Mouse (Mus musculus): ENCODE results near the gene Gm19668. TPM values are rescaled to one million over a fixed set of nuclear protein-coding genes. Genes with fewer than 3 reads are reported as not detected.
A peak's percentile ranks its signal among the peaks of the same experiment; 100 is the strongest.

Gene Gm19668
- polyA plus RNA-seq (2015; fragmentation: Nextera tagmentation; extraction: Ambion mirVana), result not detected in 2 replicates

GRCm38 (mm10) chr10:77798921-77799508 lies at the start of gene Gm19668:
TSS of gene Gm19668 (minus strand) at chr10:77799133.
- no peak within 1 kb of the TSS for H3K4me3 ChIP-seq (ENCODE audit: low read length)
- 56% methylated on average over 8 of the region's 8 CpGs for WGBS
- H3K4me1 ChIP-seq (replicated peaks; ENCODE audit: control insufficient read depth, insufficient read depth, low read length), result no peaks in the 10 kb centered on the region
- no peak within 1 kb of the TSS for H3K4me2 ChIP-seq (ENCODE audit: low read depth, low read length)
- H3K36me3 ChIP-seq (ENCODE audit: control insufficient read depth, insufficient read depth, low read length), result no peaks in the 10 kb centered on the region
- H3K9ac ChIP-seq (ENCODE audit: low read length), result no peak within 1 kb of the TSS
- no peaks in the 10 kb centered on the region for H3K9me3 ChIP-seq (ENCODE audit: control insufficient read depth, low read length)
- ATAC-seq (ENCODE audit: low read depth), result no peak
- no peaks in the 10 kb centered on the region for H3K27me3 ChIP-seq (ENCODE audit: control insufficient read depth, insufficient read depth, low read depth, low read length)
- H3K27ac ChIP-seq (ENCODE audit: low read length), result no peak within 1 kb of the TSS

DNA sequence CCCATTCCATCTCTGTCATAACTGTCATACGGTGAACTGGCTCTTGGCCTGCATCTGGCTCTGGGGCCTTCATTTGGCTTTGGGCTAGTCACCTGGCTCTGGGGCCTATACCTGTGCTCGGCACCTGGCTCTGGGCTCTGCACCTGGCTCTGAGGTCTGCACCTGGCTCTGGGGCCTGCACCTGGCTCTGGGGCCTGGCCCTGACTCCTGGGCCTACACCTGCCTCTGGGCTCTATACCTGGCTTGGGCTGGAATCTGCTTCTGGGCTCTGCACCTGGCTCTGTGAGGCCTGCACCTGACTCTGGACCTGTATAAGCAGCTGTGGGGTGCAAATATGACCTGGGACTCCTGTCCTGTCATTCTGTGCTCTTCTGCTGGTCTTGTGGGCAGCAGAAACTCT lies 48.6 kb upstream of the Gm19668 start:
- Histone ChIP-seq H3K36me3 (ENCODE audit: control insufficient read depth, insufficient read depth, low read length) (no peaks in the 10 kb centered on the region), H3K27me3 (ENCODE audit: control insufficient read depth, insufficient read depth, low read depth, low read length) (no peaks in the 10 kb centered on the region), H3K4me1 (replicated peaks; ENCODE audit: control insufficient read depth, insufficient read depth, low read length) (no peaks in the 10 kb centered on the region), H3K9me3 (ENCODE audit: control insufficient read depth, low read length) (0 out of 2 replicates have a peak, but pooled peaks cover 2% of the 10 kb centered on the region), H3K9ac (ENCODE audit: low read length) (no peak overlapping the region), H3K27ac (ENCODE audit: low read length) (no peak overlapping the region), H3K4me2 (ENCODE audit: low read depth, low read length) (no peak overlapping the region), H3K4me3 (ENCODE audit: low read length) (no peak overlapping the region)
- no peak for ATAC-seq (ENCODE audit: low read depth)
- WGBS, result 86% methylated on average over 2 of the region's 2 CpGs

- H3K27ac ChIP-seq (ENCODE audit: low read length), result no peak overlapping the region
- no peaks in the 10 kb centered on the region for H3K27me3 ChIP-seq (ENCODE audit: control insufficient read depth, insufficient read depth, low read depth, low read length)
- H3K9me3 ChIP-seq (ENCODE audit: control insufficient read depth, low read length), result 0 out of 2 replicates have a peak, but pooled peaks cover 2% of the 10 kb centered on the region
- ATAC-seq (ENCODE audit: low read depth), result no peak
- no peak overlapping the region for H3K9ac ChIP-seq (ENCODE audit: low read length)
- no peaks in the 10 kb centered on the region for H3K36me3 ChIP-seq (ENCODE audit: control insufficient read depth, insufficient read depth, low read length)
- 10% methylated on average over 2 of the region's 2 CpGs for WGBS
- H3K4me2 ChIP-seq (ENCODE audit: low read depth, low read length), result no peak overlapping the region
- no peaks in the 10 kb centered on the region for H3K4me1 ChIP-seq (replicated peaks; ENCODE audit: control insufficient read depth, insufficient read depth, low read length)
- no peak overlapping the region for H3K4me3 ChIP-seq (ENCODE audit: low read length)
These were observed 48.0 kb upstream of the Gm19668 start for GRCm38 (mm10) chr10:77846961-77847360.

DNA sequence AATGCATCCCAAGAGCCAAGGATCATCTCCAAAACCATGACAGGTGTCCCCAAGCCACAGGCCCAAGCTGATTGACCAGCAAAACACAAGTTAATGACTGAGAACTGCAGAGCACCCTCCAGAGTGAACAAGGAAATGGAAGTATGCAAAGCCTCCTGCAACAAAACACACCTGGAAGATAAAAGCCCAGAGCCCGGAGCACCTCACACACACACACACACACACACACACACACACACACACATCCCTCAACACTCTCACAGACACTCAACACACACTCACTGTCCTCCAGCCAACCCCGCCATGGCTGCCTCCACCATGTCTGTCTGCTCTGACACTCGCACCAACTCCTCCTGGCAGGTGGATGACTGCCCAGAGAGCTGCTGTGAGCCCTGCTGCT lies 47.6 kb upstream of the Gm19668 start, which contains the start of gene Gm36176:
Gene Gm36176, plus strand, starts transcription at position 301 of the 400 bp plus-strand sequence.
- Histone ChIP-seq H3K4me3 (ENCODE audit: low read length) (no peak within 1 kb of the TSS), H3K36me3 (ENCODE audit: control insufficient read depth, insufficient read depth, low read length) (no peaks in the 10 kb centered on the region), H3K9me3 (ENCODE audit: control insufficient read depth, low read length) (0 out of 2 replicates have a peak, but pooled peaks cover 2% of the 10 kb centered on the region), H3K27me3 (ENCODE audit: control insufficient read depth, insufficient read depth, low read depth, low read length) (no peaks in the 10 kb centered on the region), H3K4me1 (replicated peaks; ENCODE audit: control insufficient read depth, insufficient read depth, low read length) (no peaks in the 10 kb centered on the region), H3K27ac (ENCODE audit: low read length) (no peak within 1 kb of the TSS), H3K4me2 (ENCODE audit: low read depth, low read length) (no peak within 1 kb of the TSS), H3K9ac (ENCODE audit: low read length) (no peak within 1 kb of the TSS)
- no peak for ATAC-seq (ENCODE audit: low read depth)
- 48% methylated on average over 3 of the region's 3 CpGs for WGBS

GRCm38 (mm10) chr10:77839006-77839405 lies 40.1 kb upstream of the Gm19668 start:
- H3K27ac ChIP-seq (ENCODE audit: low read length), result no peak overlapping the region
- no peak for ATAC-seq (ENCODE audit: low read depth)
- no peak overlapping the region for H3K9ac ChIP-seq (ENCODE audit: low read length)
- H3K36me3 ChIP-seq (ENCODE audit: control insufficient read depth, insufficient read depth, low read length), result no peaks in the 10 kb centered on the region
- H3K4me3 ChIP-seq (ENCODE audit: low read length), result no peak overlapping the region
- H3K4me1 ChIP-seq (replicated peaks; ENCODE audit: control insufficient read depth, insufficient read depth, low read length), result no peaks in the 10 kb centered on the region
- 0 out of 2 replicates have a peak, but pooled peaks cover 2% of the 10 kb centered on the region for H3K9me3 ChIP-seq (ENCODE audit: control insufficient read depth, low read length)
- WGBS, result 65% methylated on average over 6 of the region's 6 CpGs
- H3K27me3 ChIP-seq (ENCODE audit: control insufficient read depth, insufficient read depth, low read depth, low read length), result no peaks in the 10 kb centered on the region
- no peak overlapping the region for H3K4me2 ChIP-seq (ENCODE audit: low read depth, low read length)

GRCm38 (mm10) chr10:77835647-77836046 lies 36.7 kb upstream of the Gm19668 start, which contains the start of gene Krtap10-10:
TSS of gene Krtap10-10 (plus strand) at chr10:77835947.
- ATAC-seq (ENCODE audit: low read depth), result no peak
- Histone ChIP-seq H3K36me3 (ENCODE audit: control insufficient read depth, insufficient read depth, low read length) (no peaks in the 10 kb centered on the region), H3K27ac (ENCODE audit: low read length) (no peak within 1 kb of the TSS), H3K4me1 (replicated peaks; ENCODE audit: control insufficient read depth, insufficient read depth, low read length) (no peaks in the 10 kb centered on the region), H3K9me3 (ENCODE audit: control insufficient read depth, low read length) (no peaks in the 10 kb centered on the region), H3K4me3 (ENCODE audit: low read length) (no peak within 1 kb of the TSS), H3K9ac (ENCODE audit: low read length) (no peak within 1 kb of the TSS), H3K4me2 (ENCODE audit: low read depth, low read length) (no peak within 1 kb of the TSS), H3K27me3 (ENCODE audit: control insufficient read depth, insufficient read depth, low read depth, low read length) (no peaks in the 10 kb centered on the region)
- WGBS, result 50% methylated on average over 9 of the region's 9 CpGs

GRCm38 (mm10) chr10:77826951-77827350 lies 28.0 kb upstream of the Gm19668 start, which contains the start of gene Krtap10-4:
TSS of gene Krtap10-4 (minus strand) at chr10:77827095.
- no peaks in the 10 kb centered on the region for H3K9me3 ChIP-seq (ENCODE audit: control insufficient read depth, low read length)
- peak; percentile 47; the same call in 1 of the 2 replicates for ATAC-seq (ENCODE audit: low read depth)

GRCm38 (mm10) chr10:77819203-77819602 lies 20.3 kb upstream of the Gm19668 start:
- H3K4me2 ChIP-seq (ENCODE audit: low read depth, low read length), result no peak overlapping the region
- H3K9ac ChIP-seq (ENCODE audit: low read length), result no peak overlapping the region
- H3K4me3 ChIP-seq (ENCODE audit: low read length), result no peak overlapping the region
- no peaks in the 10 kb centered on the region for H3K27me3 ChIP-seq (ENCODE audit: control insufficient read depth, insufficient read depth, low read depth, low read length)
- no peak for ATAC-seq (ENCODE audit: low read depth)
- WGBS, result 35% methylated on average over 4 of the region's 4 CpGs
- H3K4me1 ChIP-seq (replicated peaks; ENCODE audit: control insufficient read depth, insufficient read depth, low read length), result no peaks in the 10 kb centered on the region
- H3K27ac ChIP-seq (ENCODE audit: low read length), result no peak overlapping the region
- no peaks in the 10 kb centered on the region for H3K36me3 ChIP-seq (ENCODE audit: control insufficient read depth, insufficient read depth, low read length)
- H3K9me3 ChIP-seq (ENCODE audit: control insufficient read depth, low read length), result no peaks in the 10 kb centered on the region

More at GRCm38 (mm10) chr10:77826951-77827350, 28.0 kb upstream of the Gm19668 start, which contains the start of gene Krtap10-4:
- Histone ChIP-seq H3K27ac (ENCODE audit: low read length) (no peak within 1 kb of the TSS), H3K27me3 (ENCODE audit: control insufficient read depth, insufficient read depth, low read depth, low read length) (no peaks in the 10 kb centered on the region), H3K9ac (ENCODE audit: low read length) (no peak within 1 kb of the TSS), H3K4me3 (ENCODE audit: low read length) (no peak within 1 kb of the TSS), H3K4me2 (ENCODE audit: low read depth, low read length) (no peak within 1 kb of the TSS), H3K4me1 (replicated peaks; ENCODE audit: control insufficient read depth, insufficient read depth, low read length) (no peaks in the 10 kb centered on the region), H3K36me3 (ENCODE audit: control insufficient read depth, insufficient read depth, low read length) (no peaks in the 10 kb centered on the region)
- 52% methylated on average over 6 of the region's 6 CpGs for WGBS

GRCm38 (mm10) chr10:77818523-77818922 lies 19.6 kb upstream of the Gm19668 start:
- no peaks in the 10 kb centered on the region for H3K4me1 ChIP-seq (replicated peaks; ENCODE audit: control insufficient read depth, insufficient read depth, low read length)
- no peak overlapping the region for H3K9ac ChIP-seq (ENCODE audit: low read length)
- H3K4me3 ChIP-seq (ENCODE audit: low read length), result no peak overlapping the region
- ATAC-seq (ENCODE audit: low read depth), result no peak
- H3K27ac ChIP-seq (ENCODE audit: low read length), result no peak overlapping the region
- H3K4me2 ChIP-seq (ENCODE audit: low read depth, low read length), result no peak overlapping the region
- H3K9me3 ChIP-seq (ENCODE audit: control insufficient read depth, low read length), result no peaks in the 10 kb centered on the region
- no peaks in the 10 kb centered on the region for H3K36me3 ChIP-seq (ENCODE audit: control insufficient read depth, insufficient read depth, low read length)
- WGBS, result 96% methylated on average over 4 of the region's 4 CpGs
- H3K27me3 ChIP-seq (ENCODE audit: control insufficient read depth, insufficient read depth, low read depth, low read length), result no peaks in the 10 kb centered on the region

Data from lung, embryonic 16.5 days (tissue).